Comparison of ENCODE assay signal across 8 mouse cellular contexts in genomic region chr19:53762749-53763438, GRCm38 (mm10).
DNase-seq lines count a peak whose midpoint lies in the region.

No protein-coding gene starts in this region.

- intact Hi-C loops in left cerebral cortex, postnatal 14 days (cut with DNase I), result loop anchor here (2.0 to 10.0 kb wide), 2 partner anchors 114 to 1302 kb away; no protein-coding TSS in a partner anchor
- intact Hi-C loops in left cerebral cortex, postnatal 36 days (cut with DNase I), result loop anchor here (2.0 to 10.0 kb wide), 2 partner anchors 114 to 1302 kb away; no protein-coding TSS in a partner anchor

- DNase-seq in cerebellum, postnatal 14 days, result peak; percentile 39 to 40
- DNase-seq in cerebellum, adult 8-10 months, result no peak
- peak; percentile 33 to 52 for DNase-seq in left cerebral cortex, postnatal 14 days (ENCODE audit: low spot score in 2 of 2)
- DNase-seq in left cerebral cortex, postnatal 36 days (ENCODE audit: low spot score in 2 of 2), result no peak
- peak; percentile 65 for DNase-seq in R1 (ENCODE audit: low read depth, low spot score)
- peak; percentile 56 for DNase-seq in lung, postnatal 10 days
- no peak for DNase-seq in spleen, adult 12 weeks (ENCODE audit: low spot score)
- no peak for DNase-seq in spleen, postnatal 36 days (ENCODE audit: low spot score in 2 of 2)

Comparison
In these comparisons a context has a peak if more than half of its experiments do, and no peak if none do; other contexts are left out.
1. DNase-seq: peak in cerebellum, postnatal 14 days (2 of 2), left cerebral cortex, postnatal 14 days (2 of 2), R1 (single experiment) and lung, postnatal 10 days (single experiment); none in cerebellum, adult 8-10 months (single experiment), left cerebral cortex, postnatal 36 days (0 of 2), spleen, adult 12 weeks (single experiment) and spleen, postnatal 36 days (0 of 2).